Mouse (Mus musculus) frontal cortex, postnatal 10 days (tissue): ENCODE measurements around the gene Anapc7.
"Not testable (repeated sequence)": the region's sequence is repeated elsewhere in the genome, so short reads cannot be mapped to it uniquely, and the experiment has no call there.

Experiments used
- DNase-seq, 2 experiments: peaks; one replicate each; pipeline ENCODE4 v3.0.0; 2022; ENCODE audit warnings: low spot score in 2 of 2, mixed read lengths in 1 of 2

Anapc7 gene

GRCm38 (mm10) chr5:122405537-122405936 lies 16.0 kb upstream of the Anapc7 start:
- DNase-seq: no peak

- no peak for DNase-seq
These were observed 11.5 kb upstream of the Anapc7 start for GRCm38 (mm10) chr5:122409692-122410645.

GRCm38 (mm10) chr5:122411892-122412291 lies 9.6 kb upstream of the Anapc7 start:
- DNase-seq: no peak

- no peak for DNase-seq
These were observed 8.7 kb upstream of the Anapc7 start for GRCm38 (mm10) chr5:122412826-122413225.

DNA sequence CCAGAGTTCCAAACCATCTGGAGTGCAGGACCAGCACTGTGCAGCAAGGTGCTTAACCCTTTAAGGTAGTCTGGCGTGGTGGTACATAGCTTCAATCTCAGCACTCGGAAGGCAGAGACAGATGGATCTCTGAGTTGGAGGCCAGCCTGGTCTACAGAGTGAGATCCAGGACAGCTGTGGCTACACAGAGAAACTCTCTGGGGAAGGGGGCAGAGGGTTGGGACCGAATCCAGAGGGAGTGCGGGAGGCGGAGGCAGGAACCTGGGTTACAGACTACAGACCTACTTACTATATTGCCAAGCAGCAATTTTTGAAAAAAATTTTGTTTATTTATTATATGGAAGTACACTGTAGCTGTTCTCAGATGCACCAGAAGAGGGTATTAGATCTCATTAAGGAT lies 7.1 kb upstream of the Anapc7 start:
- no peak for DNase-seq

GRCm38 (mm10) chr5:122415465-122415864 lies 6.0 kb upstream of the Anapc7 start:
- no peak for DNase-seq

DNA sequence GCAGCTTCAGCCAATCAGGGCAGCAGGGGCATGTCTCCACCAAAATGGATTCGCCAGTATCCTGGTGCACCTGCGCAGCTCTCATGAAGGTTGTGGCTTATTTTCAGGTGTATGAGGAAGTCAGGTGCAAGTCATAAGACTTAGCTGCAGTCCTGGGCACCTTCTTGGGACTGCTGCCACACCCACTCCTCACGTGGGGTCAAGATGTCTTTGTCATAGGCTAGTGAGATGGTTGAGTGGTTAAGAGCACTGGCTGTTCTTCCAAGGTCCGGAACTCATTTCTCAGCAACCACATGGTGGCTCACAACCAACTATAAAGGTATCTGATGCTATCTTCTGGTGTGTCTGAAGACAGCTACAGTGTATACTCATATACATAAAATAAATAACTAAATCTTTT lies 817 bp upstream of the Anapc7 start:
- not testable (repeated sequence) for DNase-seq

GRCm38 (mm10) chr5:122422071-122422964 lies 825 bp downstream of the Anapc7 start:
- peak; percentile 71 to 85 for DNase-seq

DNA sequence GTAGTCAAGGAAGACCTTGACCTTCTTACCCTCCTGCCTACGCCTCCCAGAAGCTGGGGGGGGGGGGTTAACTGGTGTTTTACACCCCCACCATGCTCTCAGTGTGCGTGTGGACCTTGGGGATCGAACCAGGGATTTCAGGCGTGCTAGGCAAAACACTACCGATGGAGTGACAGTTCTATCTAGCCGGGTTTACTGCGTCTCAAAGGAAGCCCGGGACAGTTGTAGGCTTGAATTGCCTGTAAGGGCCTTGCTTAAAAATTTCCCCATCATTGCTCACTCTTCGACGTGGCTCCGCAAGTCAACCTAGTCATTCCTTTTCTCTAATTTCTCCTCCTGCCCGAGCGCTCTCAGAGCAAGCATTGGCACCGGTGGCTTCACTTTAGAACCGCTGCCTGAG lies 1.6 kb downstream of the Anapc7 start:
- no peak for DNase-seq

GRCm38 (mm10) chr5:122425550-122425949 lies 4.1 kb downstream of the Anapc7 start:
- DNase-seq: no peak

DNA sequence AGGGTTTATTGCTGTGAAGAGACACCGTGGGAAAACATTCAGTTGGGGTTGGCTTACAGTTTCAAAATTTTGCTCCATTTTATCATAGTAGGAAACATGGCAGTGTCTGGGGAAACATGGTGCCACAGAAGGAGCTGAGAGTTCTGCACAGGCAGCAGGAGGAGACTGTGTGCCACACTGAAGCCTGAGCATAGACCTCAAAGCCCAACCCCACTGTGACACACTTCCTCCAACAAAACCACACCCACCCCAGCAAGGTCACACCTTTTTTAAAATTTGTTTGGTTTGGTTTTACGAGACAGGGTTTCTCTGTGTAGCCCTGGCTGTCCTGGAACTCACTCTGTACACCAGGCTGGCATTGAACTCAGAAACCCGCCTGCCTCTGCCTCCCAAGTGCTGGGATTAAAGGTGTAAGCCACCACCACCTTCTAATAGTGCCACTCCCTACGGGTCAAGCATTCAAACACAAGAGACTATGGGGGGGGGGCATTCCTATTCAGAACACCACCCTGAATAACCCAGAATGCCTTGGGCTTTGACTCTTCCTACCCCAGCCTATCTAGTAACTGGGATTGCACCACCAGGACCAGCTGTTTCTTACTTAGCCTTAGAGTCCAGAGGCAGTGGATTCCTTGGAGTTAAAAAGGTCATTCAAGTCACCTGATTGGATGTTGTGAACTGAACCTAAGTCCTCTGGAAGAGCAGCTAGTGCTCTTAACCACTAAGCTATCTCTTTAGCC lies 8.7 kb downstream of the Anapc7 start:
- DNase-seq: no peak

DNA sequence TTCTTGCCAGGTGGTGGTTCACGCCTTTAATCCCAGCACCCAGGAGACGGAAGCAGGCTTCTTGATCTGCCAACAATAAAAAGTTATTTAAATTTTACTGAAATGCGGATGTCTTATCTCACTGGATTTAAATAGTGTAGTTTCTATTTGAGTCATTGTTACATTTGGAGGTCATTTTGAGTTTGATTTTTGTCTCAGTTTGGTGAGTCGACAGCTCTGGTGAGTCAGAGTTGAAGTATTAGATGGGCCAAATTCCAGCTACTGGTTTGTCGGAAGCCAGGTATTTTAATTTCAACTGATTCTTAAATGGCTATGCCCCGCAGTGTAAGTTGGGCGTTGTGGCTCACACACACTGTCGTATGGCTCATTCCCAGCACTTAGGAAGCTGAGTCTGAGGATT lies 9.7 kb downstream of the Anapc7 start:
- no peak for DNase-seq

DNA sequence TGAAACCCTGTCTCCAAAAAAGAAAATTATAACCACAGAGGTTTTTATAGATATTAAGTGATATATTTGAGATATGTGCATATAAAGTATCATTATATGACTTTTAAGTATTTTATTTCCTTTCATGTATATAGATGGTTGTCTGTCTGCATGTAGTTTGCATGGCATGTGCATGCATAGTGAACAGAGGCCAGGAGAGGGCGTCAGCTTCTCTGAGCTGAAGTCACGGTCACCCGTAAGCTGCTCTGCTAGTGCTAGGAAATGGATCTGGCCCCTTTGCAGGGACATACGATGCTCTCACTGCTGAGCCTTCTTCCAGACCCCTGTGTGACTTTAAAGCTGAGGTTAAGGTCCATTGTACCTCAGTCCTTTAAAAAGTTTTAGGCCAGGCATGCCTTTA lies 13.0 kb downstream of the Anapc7 start:
- no peak for DNase-seq

DNA sequence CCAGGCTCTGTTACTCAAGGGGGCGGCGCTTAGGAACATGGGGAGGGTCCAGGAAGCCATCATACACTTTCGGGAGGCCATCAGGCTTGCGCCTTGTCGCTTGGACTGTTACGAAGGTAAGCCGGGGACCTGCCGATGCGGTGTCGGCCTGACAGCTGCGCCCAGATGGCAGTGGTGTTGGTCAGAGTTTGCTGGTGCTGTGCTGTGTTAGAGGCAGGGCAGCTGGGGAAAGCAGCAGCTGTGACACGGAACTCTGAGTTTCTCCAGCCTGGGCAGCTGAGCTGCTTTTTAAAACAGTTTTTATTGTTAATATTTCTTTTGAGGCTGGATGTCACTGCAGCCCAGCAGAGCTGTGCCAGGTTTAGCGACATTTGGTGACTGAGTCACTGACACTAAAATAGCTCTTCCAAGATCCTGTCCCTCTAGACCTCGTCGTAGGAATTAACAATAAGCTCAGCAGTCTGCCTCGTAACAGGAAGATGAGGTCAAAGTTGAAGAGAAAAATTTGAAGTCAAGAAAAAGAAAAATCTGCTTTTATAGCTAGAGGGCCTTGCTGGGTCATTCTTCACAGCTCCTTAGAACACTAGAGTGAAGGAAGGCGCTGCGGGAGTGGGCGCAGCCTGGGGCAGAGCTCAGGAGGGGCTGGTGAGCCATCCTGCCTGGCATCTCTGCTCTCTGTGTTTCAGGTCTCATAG lies 18.1 kb downstream of the Anapc7 start:
- DNase-seq: no peak

- DNase-seq: no peak
These were observed 18.7 kb downstream of the Anapc7 start for GRCm38 (mm10) chr5:122440095-122440630.

GRCm38 (mm10) chr5:122444492-122444891 lies 23.0 kb downstream of the Anapc7 start:
- DNase-seq: no peak

- DNase-seq: no peak
These were observed 23.6 kb downstream of the Anapc7 start for GRCm38 (mm10) chr5:122445051-122445610.

- DNase-seq: no peak
These were observed 26.4 kb downstream of the Anapc7 start for GRCm38 (mm10) chr5:122447857-122448256.

- DNase-seq: no peak
These were observed 27.4 kb downstream of the Anapc7 start for GRCm38 (mm10) chr5:122448869-122449268.

DNA sequence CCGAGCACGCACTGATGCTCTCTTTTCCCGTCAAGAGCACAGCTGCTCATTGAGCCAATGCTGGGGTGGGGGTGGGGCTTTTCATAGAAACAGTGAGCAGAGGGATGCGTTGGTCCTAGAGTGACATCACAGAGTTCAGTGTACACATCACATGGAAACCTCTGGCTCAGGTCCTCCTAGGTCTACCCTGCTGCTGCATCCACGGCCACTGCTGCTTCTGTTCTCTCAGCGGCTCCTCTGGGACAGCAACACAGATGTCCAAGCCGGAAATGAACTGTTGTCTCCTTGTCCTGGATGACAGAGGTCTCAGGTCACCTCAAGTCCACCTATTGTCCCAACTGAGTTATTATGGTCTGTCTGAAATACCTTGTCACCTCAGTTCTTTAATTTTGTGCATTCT lies 28.5 kb downstream of the Anapc7 start:
- DNase-seq: no peak

DNA sequence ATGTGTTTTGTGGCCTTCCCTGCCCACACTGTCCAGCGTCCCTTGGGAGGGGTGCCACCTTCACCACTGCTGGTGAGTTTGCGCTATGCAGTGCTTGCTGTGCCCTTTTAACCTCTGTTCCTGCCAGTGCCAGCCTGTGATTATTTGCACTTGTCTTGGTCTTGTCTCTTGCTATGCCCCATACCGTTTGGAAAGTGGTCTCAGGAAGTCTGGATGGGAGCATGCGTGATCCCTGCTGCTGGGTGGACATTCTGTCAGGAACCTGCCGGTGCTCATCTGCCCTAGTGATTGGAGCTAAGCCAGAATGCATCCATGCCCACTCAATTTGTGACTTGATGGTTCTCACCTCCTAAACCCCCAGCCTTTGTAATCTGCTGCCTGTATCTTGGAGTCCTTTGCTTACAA lies 29.4 kb downstream of the Anapc7 start:
- no peak for DNase-seq
